Mouse (Mus musculus): ENCODE measurements around the gene Vps45. TPM values are rescaled to one million over a fixed set of nuclear protein-coding genes. Genes with fewer than 3 reads are reported as not detected.
A peak's percentile ranks its signal among the peaks of the same experiment; 100 is the strongest.

Gene Vps45
- polyA plus RNA-seq, 2 experiments = 6.6 to 9.0 TPM

DNA sequence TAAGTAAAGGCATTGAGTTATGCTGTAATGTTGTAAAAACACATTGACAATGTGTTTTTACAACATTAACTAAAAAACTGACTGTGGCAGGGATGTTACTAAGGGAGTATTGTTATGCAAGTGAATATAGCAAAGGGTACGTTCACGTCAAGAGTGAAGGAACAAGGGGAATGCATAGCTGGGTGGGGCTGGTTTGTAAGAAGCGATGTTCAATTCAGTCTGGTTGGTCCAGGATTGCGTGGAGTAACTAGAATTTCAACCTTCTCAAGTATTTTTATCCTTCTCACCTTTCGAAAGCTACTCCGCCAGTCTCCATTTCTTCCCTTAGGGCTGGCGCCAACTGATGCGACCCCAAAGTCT is 45.6 kb upstream of the Vps45 start:
- Histone ChIP-seq H3K4me3 (ENCODE audit: insufficient read depth in 1 of 2, low read depth in 2 of 2, low read length in 2 of 2) (peak overlapping the region; percentile 82 to 88), H3K4me2 (ENCODE audit: low read depth) (peak overlapping the region; percentile 84), H3K36me3 (replicated peaks; ENCODE audit: control insufficient read depth, insufficient read depth, low read depth) (no peaks in the 10 kb centered on the region), H3K27me3 (ENCODE audit: control insufficient read depth, insufficient read depth, low read length) (no peaks in the 10 kb centered on the region), H3K27ac (peak overlapping the region; percentile 80), H3K9me3 (ENCODE audit: control insufficient read depth, low read length) (no peaks in the 10 kb centered on the region), H3K4me1 (replicated peaks; ENCODE audit: control insufficient read depth in 2 of 2, insufficient read depth in 2 of 2, low read length in 1 of 2) (peaks cover 13 to 14% of the 10 kb centered on the region in 2 experiments), H3K9ac (replicated peaks) (peak overlapping the region; percentile 98)
- DNase-seq (ENCODE audit: low read depth in 3 of 3, low spot score in 3 of 3) (no peak), ATAC-seq (ENCODE audit: insufficient read depth) (peak; percentile 9; the same call in 1 of the 2 replicates)
- TF ChIP-seq EP300 (IDR thresholded peaks at IDR 0.05; ENCODE audit: low read depth) (no peak), CTCF (IDR thresholded peaks at IDR 0.05; ENCODE audit: low read depth) (no peak)
- WGBS (ENCODE audit: insufficient replicate concordance) = 6% methylated on average over 8 of the region's 8 CpGs

DNA sequence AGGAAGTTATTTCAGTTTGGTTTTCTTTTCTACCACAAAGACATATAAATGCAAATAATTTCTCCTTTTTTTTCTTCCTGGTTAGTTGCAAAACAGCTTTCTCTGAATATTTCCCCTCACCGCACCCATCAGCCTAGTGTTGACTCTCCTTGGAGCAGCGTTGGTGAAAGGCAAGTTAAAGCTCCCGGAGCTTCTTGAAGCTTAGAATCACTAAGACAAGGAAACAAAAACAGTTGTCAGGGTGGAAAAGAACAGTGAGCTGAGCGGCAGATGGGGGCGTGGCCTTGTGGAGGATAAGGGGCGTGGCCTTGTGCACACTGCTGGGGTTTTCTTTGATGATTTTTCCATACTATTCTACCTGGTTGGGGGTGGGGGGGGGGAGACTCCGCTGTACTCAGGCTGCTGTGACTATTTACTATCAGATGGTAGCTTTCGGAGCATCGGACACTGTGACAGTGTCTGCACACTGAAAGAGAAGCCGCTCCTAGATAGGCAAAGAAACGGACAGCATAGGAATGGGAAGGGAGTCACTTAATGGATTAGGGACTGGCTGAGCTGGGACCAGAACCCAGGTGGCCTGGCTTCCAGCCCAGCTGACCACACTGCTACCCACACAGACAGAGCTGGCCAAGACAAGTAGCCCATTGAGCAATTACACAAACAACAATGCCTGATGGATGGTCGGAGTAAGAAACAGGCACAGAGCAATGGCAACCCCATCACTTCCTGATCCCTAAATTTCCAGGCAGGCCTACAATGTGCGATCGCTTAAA is 44.0 kb upstream of the Vps45 start:
- peak overlapping the region in 1 of 2 experiments; percentile 0; a peak in 2 of 4 replicates for H3K4me3 ChIP-seq (ENCODE audit: insufficient read depth in 1 of 2, low read depth in 2 of 2, low read length in 2 of 2)
- 24% methylated on average over 14 of the region's 14 CpGs for WGBS (ENCODE audit: insufficient replicate concordance)
- H3K4me1 ChIP-seq (replicated peaks; ENCODE audit: control insufficient read depth in 2 of 2, insufficient read depth in 2 of 2, low read length in 1 of 2) = peaks cover 13 to 16% of the 10 kb centered on the region in 2 experiments
- no peak for ATAC-seq (ENCODE audit: insufficient read depth)
- no peaks in the 10 kb centered on the region for H3K27me3 ChIP-seq (ENCODE audit: control insufficient read depth, insufficient read depth, low read length)
- H3K4me2 ChIP-seq (ENCODE audit: low read depth) = peak overlapping the region; percentile 45
- H3K9ac ChIP-seq (replicated peaks) = no peak overlapping the region
- no peaks in the 10 kb centered on the region for H3K36me3 ChIP-seq (replicated peaks; ENCODE audit: control insufficient read depth, insufficient read depth, low read depth)
- H3K27ac ChIP-seq = no peak overlapping the region
- TF ChIP-seq CTCF (IDR thresholded peaks at IDR 0.05; ENCODE audit: low read depth) (no peak), EP300 (IDR thresholded peaks at IDR 0.05; ENCODE audit: low read depth) (no peak)
- DNase-seq (ENCODE audit: low read depth in 3 of 3, low spot score in 3 of 3) = peak in 2 of 3 experiments; percentile 48 to 51
- H3K9me3 ChIP-seq (ENCODE audit: control insufficient read depth, low read length) = no peaks in the 10 kb centered on the region

DNA sequence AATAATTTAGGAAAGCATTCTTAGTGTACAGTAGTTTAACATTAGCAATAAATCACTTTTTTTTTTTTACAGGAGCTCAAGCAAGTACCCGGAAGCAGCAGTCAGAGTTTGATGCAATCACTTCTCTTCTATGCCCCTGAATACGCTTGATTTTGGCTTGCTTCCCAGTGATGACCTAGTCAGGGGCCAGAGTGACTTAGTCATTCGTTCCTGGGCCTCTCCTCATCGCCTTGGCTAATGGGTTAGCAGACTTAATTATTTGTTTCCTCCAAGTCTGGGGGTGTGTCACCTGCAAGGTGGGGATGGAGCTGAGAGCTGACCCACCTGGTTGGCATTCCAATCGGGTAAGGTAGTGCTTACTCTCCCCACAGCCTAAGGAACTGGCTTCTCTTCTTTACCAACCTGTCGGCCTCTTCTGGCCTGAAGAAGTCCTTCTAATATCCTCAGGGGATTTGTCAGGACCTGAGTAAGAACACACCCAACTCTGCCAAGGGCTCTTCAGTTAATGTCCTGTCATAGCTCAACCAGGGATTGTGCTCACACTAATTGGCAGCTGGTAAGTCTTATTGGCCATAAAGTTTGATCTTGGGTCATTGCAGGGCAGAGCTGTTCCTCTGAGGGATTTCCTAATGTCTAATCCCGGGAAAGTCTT is 40.5 kb upstream of the Vps45 start:
- H3K9me3 ChIP-seq (ENCODE audit: control insufficient read depth, low read length) = no peaks in the 10 kb centered on the region
- peaks cover 7 to 10% of the 10 kb centered on the region in 2 experiments for H3K4me1 ChIP-seq (replicated peaks; ENCODE audit: control insufficient read depth in 2 of 2, insufficient read depth in 2 of 2, low read length in 1 of 2)
- no peaks in the 10 kb centered on the region for H3K27me3 ChIP-seq (ENCODE audit: control insufficient read depth, insufficient read depth, low read length)
- no peak overlapping the region for H3K27ac ChIP-seq
- no peaks in the 10 kb centered on the region for H3K36me3 ChIP-seq (replicated peaks; ENCODE audit: control insufficient read depth, insufficient read depth, low read depth)
- no peak overlapping the region for H3K4me2 ChIP-seq (ENCODE audit: low read depth)
- DNase-seq (ENCODE audit: low read depth in 3 of 3, low spot score in 3 of 3) = no peak
- 49% methylated on average over 7 of the region's 7 CpGs for WGBS (ENCODE audit: insufficient replicate concordance)
- no peak for TF ChIP-seq EP300 (IDR thresholded peaks at IDR 0.05; ENCODE audit: low read depth)
- no peak for TF ChIP-seq CTCF (IDR thresholded peaks at IDR 0.05; ENCODE audit: low read depth)
- no peak overlapping the region for H3K9ac ChIP-seq (replicated peaks)
- ATAC-seq (ENCODE audit: insufficient read depth) = no peak
- no peak overlapping the region for H3K4me3 ChIP-seq (ENCODE audit: insufficient read depth in 1 of 2, low read depth in 2 of 2, low read length in 2 of 2)

DNA sequence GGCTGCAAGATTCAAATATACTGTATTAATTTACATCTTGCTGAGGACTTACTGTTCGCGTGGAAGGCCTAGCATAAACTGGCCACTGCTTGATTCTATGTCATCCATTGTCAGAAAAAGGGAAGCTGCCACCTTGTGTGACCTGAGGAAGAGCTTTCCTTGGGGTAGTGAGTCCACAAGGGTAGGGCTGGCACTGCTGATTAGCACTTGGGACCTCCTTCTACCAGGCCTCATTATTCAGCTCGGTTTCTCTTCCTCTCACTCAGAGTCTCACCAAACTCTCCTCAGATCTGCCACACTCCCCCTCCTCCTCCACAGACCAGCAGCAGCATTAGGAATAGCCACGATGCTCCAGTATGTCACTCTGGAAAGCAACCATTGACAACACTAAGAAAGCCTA is 39.9 kb upstream of the Vps45 start:
- H3K9me3 ChIP-seq (ENCODE audit: control insufficient read depth, low read length) = no peaks in the 10 kb centered on the region
- no peaks in the 10 kb centered on the region for H3K27me3 ChIP-seq (ENCODE audit: control insufficient read depth, insufficient read depth, low read length)
- H3K4me2 ChIP-seq (ENCODE audit: low read depth) = no peak overlapping the region
- H3K27ac ChIP-seq = no peak overlapping the region
- no peak overlapping the region for H3K4me3 ChIP-seq (ENCODE audit: insufficient read depth in 1 of 2, low read depth in 2 of 2, low read length in 2 of 2)
- H3K4me1 ChIP-seq (replicated peaks; ENCODE audit: control insufficient read depth in 2 of 2, insufficient read depth in 2 of 2, low read length in 1 of 2) = peaks cover 4 to 10% of the 10 kb centered on the region in 2 experiments
- 37% methylated on average over 4 of the region's 4 CpGs for WGBS (ENCODE audit: insufficient replicate concordance)
- no peak overlapping the region for H3K9ac ChIP-seq (replicated peaks)
- no peak for ATAC-seq (ENCODE audit: insufficient read depth)
- DNase-seq (ENCODE audit: low read depth in 3 of 3, low spot score in 3 of 3) = no peak
- no peaks in the 10 kb centered on the region for H3K36me3 ChIP-seq (replicated peaks; ENCODE audit: control insufficient read depth, insufficient read depth, low read depth)
- TF ChIP-seq CTCF (IDR thresholded peaks at IDR 0.05; ENCODE audit: low read depth) = no peak
- TF ChIP-seq EP300 (IDR thresholded peaks at IDR 0.05; ENCODE audit: low read depth) = no peak

DNA sequence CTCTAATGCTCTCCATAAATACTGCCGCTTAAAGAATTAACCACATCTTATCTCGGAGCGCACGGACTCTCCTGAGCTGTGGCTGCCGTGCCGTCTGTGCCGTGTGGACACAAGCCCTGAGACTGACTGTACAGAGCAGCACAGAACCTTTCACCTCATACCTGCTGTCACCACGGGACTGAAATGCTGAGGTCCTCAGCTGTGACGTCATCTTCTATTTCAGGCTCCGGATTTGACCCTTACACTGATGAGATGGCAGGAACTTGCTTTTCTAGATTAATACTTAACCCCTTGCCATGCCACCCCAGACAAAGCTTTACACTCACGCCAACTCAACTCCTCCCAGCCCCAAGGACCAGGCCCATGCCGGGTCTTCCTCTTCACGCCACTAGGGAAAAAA is 35.9 kb upstream of the Vps45 start:
- TF ChIP-seq CTCF (IDR thresholded peaks at IDR 0.05; ENCODE audit: low read depth) (no peak), EP300 (IDR thresholded peaks at IDR 0.05; ENCODE audit: low read depth) (no peak)
- ATAC-seq (ENCODE audit: insufficient read depth) (peak; percentile 56; the same call in 1 of the 2 replicates), DNase-seq (ENCODE audit: low read depth in 3 of 3, low spot score in 3 of 3) (peak in 1 of 3 experiments; percentile 20)
- Histone ChIP-seq H3K4me2 (ENCODE audit: low read depth) (no peak overlapping the region), H3K9me3 (ENCODE audit: control insufficient read depth, low read length) (no peaks in the 10 kb centered on the region), H3K9ac (replicated peaks) (no peak overlapping the region), H3K4me3 (ENCODE audit: insufficient read depth in 1 of 2, low read depth in 2 of 2, low read length in 2 of 2) (no peak overlapping the region), H3K27me3 (ENCODE audit: control insufficient read depth, insufficient read depth, low read length) (no peaks in the 10 kb centered on the region; the same call in 1 of the 2 replicates), H3K36me3 (replicated peaks; ENCODE audit: control insufficient read depth, insufficient read depth, low read depth) (no peaks in the 10 kb centered on the region), H3K4me1 (replicated peaks; ENCODE audit: control insufficient read depth in 2 of 2, insufficient read depth in 2 of 2, low read length in 1 of 2) (peaks cover 0 to 3% of the 10 kb centered on the region in 2 experiments; a peak in 1 of 4 replicates), H3K27ac (no peak overlapping the region)
- 50% methylated on average over 13 of the region's 13 CpGs for WGBS (ENCODE audit: insufficient replicate concordance)

Data from liver, embryonic 14.5 days (tissue).